Mouse (Mus musculus) induced T-regulatory cell, adult 2 months (primary cell): ENCODE data around the gene Zfp616.
A peak's percentile ranks its signal among the peaks of the same experiment; 100 is the strongest.

Experiments
- DNase-seq: peaks from one replicate; pipeline ENCODE4 v3.0.0-alpha.2; 2012; ENCODE audit warnings: low read depth

The Zfp616 gene

DNA sequence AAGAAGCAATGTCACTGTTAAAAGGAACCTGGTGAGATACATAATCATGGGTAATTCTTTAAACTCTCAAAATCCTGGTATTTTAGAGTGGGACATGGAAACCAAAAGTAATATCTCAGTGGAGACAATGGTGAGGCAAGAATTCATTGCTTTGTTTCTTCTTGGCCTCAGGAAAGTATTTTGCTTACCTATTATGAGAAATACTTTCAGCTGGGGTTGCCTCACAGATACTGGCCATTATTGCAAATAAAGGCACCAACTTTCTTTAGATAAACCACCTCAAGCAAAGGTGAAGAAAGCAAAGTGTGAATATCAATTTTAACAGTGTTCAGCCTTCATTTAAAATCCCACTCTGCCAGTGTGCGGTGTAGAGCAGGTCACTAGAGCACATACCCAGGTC lies at the start of gene Zfp616:
Gene Zfp616, plus strand, starts transcription at position 301 of the 400 bp plus-strand sequence.
- DNase-seq = no peak

DNA sequence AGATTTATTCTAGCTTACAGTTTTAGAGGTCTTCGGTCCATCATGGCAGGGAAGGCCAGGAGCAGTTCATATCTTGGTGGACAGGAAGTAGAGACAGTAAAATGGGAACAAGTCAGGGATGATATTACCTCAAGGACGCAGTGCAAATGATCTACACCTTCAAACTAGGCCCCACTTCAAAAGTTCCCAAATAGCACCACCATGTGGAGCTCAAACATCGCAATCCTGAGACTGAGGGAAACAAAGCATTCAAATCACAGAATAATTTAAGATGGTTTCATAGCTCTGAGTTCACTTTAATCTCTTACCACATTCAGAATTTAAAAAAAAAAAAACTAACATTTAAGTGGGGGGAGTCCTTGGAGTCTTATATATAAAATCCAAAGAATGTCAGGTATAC lies 18.4 kb upstream of the Zfp616 start:
- no peak for DNase-seq

DNA sequence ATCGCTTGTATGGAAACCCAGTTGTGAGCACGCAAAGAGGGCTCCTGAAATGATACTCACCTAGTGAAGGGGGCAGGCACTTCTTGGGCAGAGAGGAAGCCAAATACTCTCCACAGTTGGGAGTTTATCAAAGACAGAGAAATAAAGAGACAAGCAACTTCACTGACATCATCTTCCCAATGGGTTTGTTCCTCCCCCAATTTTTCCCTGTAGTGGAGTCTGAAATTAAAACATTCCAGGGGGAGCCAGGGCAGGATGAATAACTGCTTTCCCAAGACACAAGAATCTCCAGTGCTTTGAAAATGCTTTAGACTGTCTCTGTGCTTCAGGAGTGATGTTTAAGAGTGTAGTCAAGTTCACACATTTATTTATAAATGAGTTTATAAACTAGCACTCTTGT lies 13.3 kb upstream of the Zfp616 start, which contains the start of the genes Olfr139 and Olfr399:
Gene Olfr139, minus strand, starts transcription at position 101 of the 400 bp plus-strand sequence.
Gene Olfr399, minus strand, starts transcription at position 165 of the 400 bp plus-strand sequence.
- no peak for DNase-seq

- DNase-seq = peak; percentile 10
These were observed 31.0 kb downstream of the Zfp616 start for GRCm38 (mm10) chr11:74100724-74101123.

- DNase-seq = no peak
These were observed 31.8 kb downstream of the Zfp616 start for GRCm38 (mm10) chr11:74101507-74101906.

DNA sequence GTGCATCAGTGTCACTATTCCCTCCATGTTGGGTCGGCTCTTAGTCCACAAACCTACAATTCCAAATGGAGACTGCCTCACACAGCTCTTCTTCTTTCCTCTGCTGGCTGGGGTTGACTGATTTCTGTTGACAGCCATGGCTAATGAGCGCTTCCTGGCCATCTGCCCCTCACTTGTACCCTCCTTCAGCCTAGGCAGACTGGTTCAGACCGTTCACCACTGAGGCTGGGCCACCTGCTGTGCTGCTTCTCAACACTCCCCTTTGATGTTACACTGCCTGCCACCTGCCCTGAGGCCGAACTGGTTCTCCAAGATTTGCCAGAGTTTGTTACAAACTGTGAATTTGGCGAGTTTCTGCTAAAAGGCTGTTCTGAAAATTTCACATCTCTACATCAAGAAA lies 35.3 kb downstream of the Zfp616 start:
- no peak for DNase-seq

GRCm38 (mm10) chr11:74113412-74113811 lies 43.7 kb downstream of the Zfp616 start, which contains the start of gene Olfr401:
TSS of gene Olfr401 (plus strand) at chr11:74113712.
- DNase-seq = no peak
